24 mouse cellular contexts compared by ENCODE assay signal in genomic region chrX:37067299-37067698, GRCm38 (mm10). TPM values are rescaled to one million over a fixed set of nuclear protein-coding genes. Genes with fewer than 3 reads are reported as not detected.
DNase-seq lines count a peak whose midpoint lies in the region; ATAC-seq lines count a peak whose summit lies in the region.
"Had no signal": no experiment of that assay in that cellular context is flagged by ENCODE, and none has a peak within 500 bp of the region (broad histone marks: within the 10 kb centered on the region; RNA-seq: fewer than 3 reads in every experiment).

No protein-coding gene starts in this region.

- intact Hi-C loops in left cerebral cortex, postnatal 14 days (cut with DNase I) = no loop called here

- peak; percentile 62 for ATAC-seq in common myeloid progenitor, adult 5-6 weeks (replicated peaks; ENCODE audit: low read depth, poor library complexity, severe bottlenecking)
- ATAC-seq in granulocyte monocyte progenitor cell, adult 5-6 weeks (replicated peaks; ENCODE audit: poor library complexity, severe bottlenecking) = peak; percentile 88
- peak; percentile 78 for ATAC-seq in megakaryocyte progenitor cell, adult 5-6 weeks (replicated peaks; ENCODE audit: poor library complexity)
- no peak for ATAC-seq in activated CD4-positive, CD25-positive, alpha-beta regulatory T cell, adult 4 months
- ATAC-seq: forebrain, embryonic 13.5 days; forebrain, embryonic 15.5 days; forebrain, postnatal 0 days had no signal

- DNase-seq in cerebellum, adult 9-10 months = no peak
- no peak for DNase-seq in left cerebral cortex, postnatal 14 days (ENCODE audit: low spot score in 2 of 2)
- DNase-seq: adrenal gland, adult 8-10 months; adrenal gland, postnatal 14 days; adrenal gland, postnatal 36 days; cerebellum, adult 11-12 months; cerebellum, adult 2 months; cerebellum, adult 9-11 months; cerebellum, postnatal 14 days; cerebellum, postnatal 36 days; forebrain, postnatal 0 days had no signal

RNA-seq across cellular contexts. Expression of gene Rpl39, which starts 17.9 kb away (rescaled TPM):
- 5,370 and 6,793 TPM in 2 replicates for total RNA-seq in common myeloid progenitor, adult 5-6 weeks (2017)
- 2,391 and 2,751 TPM in 2 replicates for total RNA-seq in granulocyte monocyte progenitor cell, adult 5-6 weeks (2014; fragmentation: Nextera tagmentation)
- 3,105 and 3,852 TPM in 2 replicates for total RNA-seq in granulocyte monocyte progenitor cell, adult 5-6 weeks (2017)
- total RNA-seq in megakaryocyte progenitor cell, adult 5-6 weeks (2015) = 1,695 and 1,778 TPM in 2 replicates
- 4,041 and 4,700 TPM in 2 replicates for total RNA-seq in megakaryocyte progenitor cell, adult 5-6 weeks (2017)
- total RNA-seq in left cerebral cortex, postnatal 14 days (2021) = 100 to 1,000 TPM; 292 to 301 TPM
- 1,000 to 10,000 TPM in 1 of 2 experiments, 100 to 1,000 TPM in 1; 652 to 1,206 TPM for polyA plus RNA-seq in activated CD4-positive, CD25-positive, alpha-beta regulatory T cell, adult 4 months (2017; shearing (Covaris generic))

RNA-seq across cellular contexts. Expression of gene Sowahd, which starts 18.7 kb away (rescaled TPM):
- total RNA-seq in common myeloid progenitor, adult 5-6 weeks (2017) = not detected in 2 replicates
- total RNA-seq in granulocyte monocyte progenitor cell, adult 5-6 weeks (2014; fragmentation: Nextera tagmentation) = 0.38 TPM in 1 of 2 replicates, not detected in the other
- total RNA-seq in granulocyte monocyte progenitor cell, adult 5-6 weeks (2017) = 0.15 and 1.2 TPM in 2 replicates
- total RNA-seq in megakaryocyte progenitor cell, adult 5-6 weeks (2015) = 0.12 and 0.25 TPM in 2 replicates
- total RNA-seq in megakaryocyte progenitor cell, adult 5-6 weeks (2017) = 1.00 and 3.4 TPM in 2 replicates
- total RNA-seq in left cerebral cortex, postnatal 14 days (2021) = not detected
- polyA plus RNA-seq in activated CD4-positive, CD25-positive, alpha-beta regulatory T cell, adult 4 months (2017; shearing (Covaris generic)) = not detected
- total RNA-seq: ES-E14; forebrain, postnatal 0 days; MEL had no signal
- polyA plus RNA-seq: C2C12; cerebellum, adult 2 months; cortical plate, adult 2 months; embryonic facial prominence, embryonic 10.5 days; embryonic facial prominence, embryonic 12.5 days; forebrain, embryonic 11.5 days; forebrain, embryonic 13.5 days; forebrain, embryonic 15.5 days had no signal

RNA-seq across cellular contexts. Expression of gene Upf3b, which starts 42.8 kb away (rescaled TPM):
- 59.5 and 65.3 TPM in 2 replicates for total RNA-seq in common myeloid progenitor, adult 5-6 weeks (2017)
- total RNA-seq in granulocyte monocyte progenitor cell, adult 5-6 weeks (2014; fragmentation: Nextera tagmentation) = 48.5 and 59.1 TPM in 2 replicates
- 57.7 and 58.8 TPM in 2 replicates for total RNA-seq in granulocyte monocyte progenitor cell, adult 5-6 weeks (2017)
- total RNA-seq in megakaryocyte progenitor cell, adult 5-6 weeks (2015) = 55.0 and 70.9 TPM in 2 replicates
- 57.4 and 71.0 TPM in 2 replicates for total RNA-seq in megakaryocyte progenitor cell, adult 5-6 weeks (2017)
- 10 to 100 TPM; 15.0 to 15.6 TPM for total RNA-seq in left cerebral cortex, postnatal 14 days (2021)
- polyA plus RNA-seq in activated CD4-positive, CD25-positive, alpha-beta regulatory T cell, adult 4 months (2017; shearing (Covaris generic)) = 10 to 100 TPM; 33.8 to 46.6 TPM

RNA-seq across cellular contexts. Expression of gene Nkap, which starts 59.3 kb away (rescaled TPM):
- 47.3 and 57.4 TPM in 2 replicates for total RNA-seq in common myeloid progenitor, adult 5-6 weeks (2017)
- total RNA-seq in granulocyte monocyte progenitor cell, adult 5-6 weeks (2014; fragmentation: Nextera tagmentation) = 11.0 and 15.8 TPM in 2 replicates
- 16.3 and 65.0 TPM in 2 replicates for total RNA-seq in granulocyte monocyte progenitor cell, adult 5-6 weeks (2017)
- total RNA-seq in megakaryocyte progenitor cell, adult 5-6 weeks (2015) = 20.9 and 22.5 TPM in 2 replicates
- 29.1 and 34.3 TPM in 2 replicates for total RNA-seq in megakaryocyte progenitor cell, adult 5-6 weeks (2017)
- 10 to 100 TPM; 15.2 to 15.9 TPM for total RNA-seq in left cerebral cortex, postnatal 14 days (2021)
- 10 to 100 TPM; 19.3 to 27.4 TPM for polyA plus RNA-seq in activated CD4-positive, CD25-positive, alpha-beta regulatory T cell, adult 4 months (2017; shearing (Covaris generic))

Comparison
In these comparisons a context has a peak if more than half of its experiments do, and no peak if none do; other contexts are left out.
1. RNA of gene Rpl39, which starts 17.9 kb away (total RNA-seq): 5,370 to 6,793 TPM in common myeloid progenitor, adult 5-6 weeks, 1,695 to 4,700 TPM in megakaryocyte progenitor cell, adult 5-6 weeks and 2,391 to 3,852 TPM in granulocyte monocyte progenitor cell, adult 5-6 weeks; 292 to 301 TPM in left cerebral cortex, postnatal 14 days; every median in the first group is over 4 times any median in the second.